Mouse (Mus musculus): ENCODE measurements at regions not wholly inside any gene's neighbourhood (a gene's known extent, or its start where the extent isn't known, plus 50 kb on each side); places are given as distances from the start of the nearest gene placed in this dataset.

DNA sequence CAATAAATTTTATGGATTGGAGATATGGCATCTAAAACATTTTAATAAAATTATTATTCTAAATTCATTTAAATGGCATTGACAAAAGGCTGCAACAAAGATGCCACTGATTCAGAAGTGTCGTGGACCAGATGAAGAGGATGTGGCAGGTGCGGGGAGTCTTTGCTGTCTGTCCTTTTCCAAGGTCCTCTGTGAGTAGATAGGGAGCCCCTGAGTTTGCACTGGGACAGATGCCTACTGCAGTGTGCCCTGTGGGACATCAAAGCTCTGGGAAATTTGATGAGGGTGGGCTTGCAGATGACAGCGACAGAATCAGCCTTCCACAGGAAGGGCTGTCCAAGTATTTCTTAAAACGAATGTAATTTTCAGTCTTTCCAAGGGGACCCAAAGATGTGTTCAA lies 541.2 kb downstream of the Bcl11a start:
- TF ChIP-seq CTCF (IDR thresholded peaks at IDR 0.05; ENCODE audit: low read depth, low read length), result no peak
- TF ChIP-seq POLR2A (IDR thresholded peaks at IDR 0.05; ENCODE audit: extremely low read depth, insufficient read depth, low read length), result no peak
